Mouse (Mus musculus) liver, embryonic 14.5 days (tissue): ENCODE measurements around the gene Vcl. TPM values are rescaled to one million over a fixed set of nuclear protein-coding genes. Genes with fewer than 3 reads are reported as not detected.
A peak's percentile ranks its signal among the peaks of the same experiment; 100 is the strongest.

Experiments
- ATAC-seq: fragments of 200-750 bp; cut with Nextera tagmentation; 2 replicates; pipeline ENCODE4 v1.8.0; 2017; ENCODE audit warnings: moderate number of reproducible peaks, mild to moderate bottlenecking, moderate library complexity; ENCODE audit not compliant: insufficient read depth
- DNase-seq, 3 experiments: peaks; one replicate each; pipeline ENCODE4 v3.0.0-alpha.2; 2012 to 2013; ENCODE audit warnings: low read depth in 3 of 3, low spot score in 3 of 3
- H3K27ac ChIP-seq: fragments of 300-500 bp; sonication (generic); 2 replicates; pipeline ENCODE4 v1.5.1; 2014; ENCODE audit warnings: moderate library complexity, mild to moderate bottlenecking, control low read depth, inconsistent platforms
- H3K27me3 ChIP-seq: fragments of 300-500 bp; sonication (generic); 2 replicates; pipeline ENCODE4 v1.6.1; 2014; ENCODE audit warnings: mild to moderate bottlenecking, low read length, moderate library complexity; ENCODE audit not compliant: control insufficient read depth, insufficient read depth
- H3K36me3 ChIP-seq: fragments of 300-500 bp; sonication (generic); replicated peaks from 2 replicates; pipeline ENCODE4 v1.6.1; 2014; ENCODE audit warnings: low read depth; ENCODE audit not compliant: control insufficient read depth, insufficient read depth
- H3K4me1 ChIP-seq, 2 experiments: fragments of 200-500 bp in 1 of 2; fragments of 300-500 bp in 1 of 2; sonication (generic) in 1 of 2; replicated peaks; 2 replicates each; pipeline ENCODE4 v1.6.1; 2012 to 2014; ENCODE audit warnings: antibody characterized with exemption in 1 of 2, inconsistent platforms in 1 of 2, low read length in 1 of 2; ENCODE audit not compliant: control insufficient read depth in 2 of 2, insufficient read depth in 2 of 2
- H3K4me2 ChIP-seq: fragments of 300-500 bp; sonication (generic); 2 replicates; pipeline ENCODE4 v1.6.1; 2014; ENCODE audit warnings: low read depth, mild to moderate bottlenecking, control low read depth, moderate library complexity
- H3K4me3 ChIP-seq, 2 experiments: fragments of 200-500 bp in 1 of 2; fragments of 300-500 bp in 1 of 2; sonication (generic) in 1 of 2; 2 replicates each; pipeline ENCODE4 v1.5.1; 2012 to 2014; ENCODE audit warnings: low read depth in 2 of 2, low read length in 2 of 2, mild to moderate bottlenecking in 2 of 2, control low read depth in 1 of 2, inconsistent platforms in 1 of 2, moderate library complexity in 1 of 2; ENCODE audit not compliant: insufficient read depth in 1 of 2
- H3K9ac ChIP-seq: fragments of 300-500 bp; sonication (generic); replicated peaks from 2 replicates; pipeline ENCODE4 v1.6.1; 2014; ENCODE audit warnings: mild to moderate bottlenecking, control low read depth, moderate library complexity
- H3K9me3 ChIP-seq: fragments of 300-500 bp; sonication (generic); 2 replicates; pipeline ENCODE4 v1.6.1; 2016; ENCODE audit warnings: low read length, mixed read lengths; ENCODE audit not compliant: control insufficient read depth
- CTCF ChIP-seq: IDR thresholded peaks from 2 replicates; pipeline ENCODE4 v1.5.1; 2016; ENCODE audit warnings: antibody characterized with exemption, low read depth, control low read depth
- EP300 ChIP-seq: IDR thresholded peaks from 2 replicates; pipeline ENCODE4 v1.6.1; 2016; ENCODE audit warnings: antibody characterized with exemption, low read depth
- WGBS: fragments of 180-500 bp; shearing (Covaris S2); extraction: QIAGEN DNeasy Blood & Tissue Kit; methylation state at CpG from one replicate; pipeline ENCODE4 v1.1.7; 2014; ENCODE audit not compliant: insufficient replicate concordance; 5-methylcytosine and 5-hydroxymethylcytosine counted together
- polyA plus RNA-seq, 2 experiments: library from polyadenylated mRNA; depleted of rRNA in 1 of 2; stranded (reverse) in 1 of 2; unstranded in 1 of 2; fragments of >200 nt; fragmentation: Nextera tagmentation in 1 of 2; extraction: Ambion mirVana in 1 of 2; gene quantifications; 2 replicates each; pipeline versions ENCODE4 v1.2.1 to v1.2.3; 2012 to 2014

Vcl gene
- polyA plus RNA-seq, 2 experiments: 16.5 to 17.1 TPM

DNA sequence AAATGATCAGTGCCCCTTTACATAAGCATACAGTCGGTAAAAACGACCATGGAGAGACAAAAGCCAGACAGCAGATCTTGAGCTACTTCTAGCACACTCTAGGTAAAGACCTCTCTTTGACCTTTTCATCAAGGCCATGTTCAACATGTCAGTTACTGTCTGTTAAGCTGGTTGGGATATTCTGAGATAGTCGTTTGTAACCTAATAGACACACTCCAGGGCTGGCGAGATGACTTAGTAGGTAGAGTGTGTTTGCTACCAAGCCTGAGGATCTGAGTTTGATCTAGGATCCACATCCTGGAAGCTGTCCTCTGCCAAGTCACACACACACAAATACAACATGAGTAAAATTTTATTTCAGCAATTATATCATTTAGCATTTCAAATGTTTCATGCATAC is 110.4 kb downstream of the Vcl start:
- Histone ChIP-seq H3K36me3 (peaks cover 27% of the 10 kb centered on the region), H3K4me3 (no peak overlapping the region), H3K27me3 (no peaks in the 10 kb centered on the region), H3K4me1 (peaks cover 0 to 7% of the 10 kb centered on the region in 2 experiments; a peak in 1 of 4 replicates), H3K27ac (no peak overlapping the region; the same call in 1 of the 2 replicates), H3K4me2 (no peak overlapping the region), H3K9me3 (no peaks in the 10 kb centered on the region), H3K9ac (no peak overlapping the region)
- TF ChIP-seq CTCF: no peak
- no peak for TF ChIP-seq EP300
- DNase-seq (no peak), ATAC-seq (no peak)
- 72% methylated on average over 4 of the region's 4 CpGs for WGBS

DNA sequence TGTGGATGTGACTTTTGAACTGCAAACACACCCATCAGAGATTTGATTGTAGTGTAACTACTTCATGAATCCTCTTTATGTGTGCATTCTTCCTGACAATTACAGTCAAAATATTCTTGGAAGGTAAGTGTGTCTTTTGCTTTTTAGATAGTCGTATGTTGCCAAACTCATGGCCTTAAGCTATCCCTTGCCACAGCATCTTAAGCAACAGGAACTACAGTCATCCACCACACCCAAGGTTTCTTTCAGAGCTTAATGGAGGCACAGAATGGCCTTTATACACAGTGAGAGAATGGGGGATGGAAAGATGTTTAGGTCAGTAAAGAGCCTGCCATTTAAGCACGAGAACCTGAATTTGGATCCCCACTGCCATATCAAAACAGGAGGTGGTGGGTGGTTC is 118.6 kb downstream of the Vcl start:
- H3K4me3 ChIP-seq: no peak overlapping the region
- H3K36me3 ChIP-seq: no peaks in the 10 kb centered on the region
- WGBS: 67% methylated on average over 2 of the region's 2 CpGs
- no peak overlapping the region for H3K9ac ChIP-seq
- TF ChIP-seq EP300 (no peak), CTCF (no peak)
- no peaks in the 10 kb centered on the region for H3K27me3 ChIP-seq
- no peak overlapping the region for H3K27ac ChIP-seq
- no peak for ATAC-seq
- H3K4me2 ChIP-seq: no peak overlapping the region
- peaks cover 3% of the 10 kb centered on the region for H3K9me3 ChIP-seq
- H3K4me1 ChIP-seq: peaks cover 3 to 4% of the 10 kb centered on the region in 2 experiments; a peak in 3 of 4 replicates
- no peak for DNase-seq

DNA sequence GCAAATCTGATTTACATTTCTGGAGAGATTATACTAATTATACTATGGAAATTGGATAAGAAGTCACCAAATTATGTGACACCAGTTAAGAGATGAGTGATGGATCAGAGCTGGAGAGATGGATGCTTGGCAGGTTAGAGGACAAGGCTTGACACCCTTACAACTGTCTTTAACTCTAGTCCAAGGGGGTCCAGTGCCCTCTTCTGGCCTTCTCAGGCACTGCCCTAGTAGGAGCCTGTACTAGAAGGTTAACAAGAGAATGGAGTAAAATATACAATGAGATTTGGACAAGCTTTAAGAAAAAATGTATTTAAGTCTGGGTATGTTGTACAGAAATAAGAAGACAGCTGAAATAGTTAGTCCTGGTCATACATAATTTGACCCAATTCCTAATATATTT is 119.7 kb downstream of the Vcl start:
- H3K9me3 ChIP-seq: peaks cover 3% of the 10 kb centered on the region
- H3K36me3 ChIP-seq: no peaks in the 10 kb centered on the region
- H3K9ac ChIP-seq: no peak overlapping the region
- no peak for DNase-seq
- H3K4me3 ChIP-seq: no peak overlapping the region
- no peak overlapping the region for H3K4me2 ChIP-seq
- no peak overlapping the region for H3K27ac ChIP-seq
- peak; percentile 68 for TF ChIP-seq CTCF
- TF ChIP-seq EP300: no peak
- peaks cover 3 to 8% of the 10 kb centered on the region in 2 experiments for H3K4me1 ChIP-seq
- no peaks in the 10 kb centered on the region for H3K27me3 ChIP-seq
- no peak for ATAC-seq

DNA sequence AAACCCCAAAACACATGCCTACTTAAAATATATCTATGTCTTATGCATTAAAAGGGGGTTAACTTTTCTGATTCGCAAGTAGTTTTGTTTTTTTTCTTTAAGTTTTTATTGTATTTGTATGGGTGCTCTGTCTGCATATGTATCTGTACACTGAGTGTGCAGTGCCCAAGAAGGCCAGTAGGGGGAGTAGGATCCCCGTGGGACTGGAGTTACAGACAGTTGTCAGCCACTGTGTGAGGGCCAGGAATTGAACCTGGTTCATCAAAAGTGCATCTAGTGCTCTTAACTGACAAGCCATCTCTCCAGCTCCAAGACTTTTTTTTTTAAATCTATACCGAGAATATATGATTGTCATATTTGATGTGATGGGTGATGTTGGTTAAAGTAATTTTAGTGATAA is 121.5 kb downstream of the Vcl start:
- Histone ChIP-seq H3K9ac (no peak overlapping the region), H3K4me1 (peaks cover 3 to 8% of the 10 kb centered on the region in 2 experiments), H3K4me3 (peak overlapping the region in 1 of 2 experiments; percentile 97; a peak in 2 of 4 replicates), H3K36me3 (no peaks in the 10 kb centered on the region), H3K27ac (no peak overlapping the region), H3K9me3 (peaks cover 3% of the 10 kb centered on the region), H3K27me3 (no peaks in the 10 kb centered on the region), H3K4me2 (peak overlapping the region; percentile 84)
- TF ChIP-seq EP300: no peak
- peak; percentile 78 for TF ChIP-seq CTCF
- DNase-seq (peak; percentile 51 to 62 (median 52)), ATAC-seq (no peak)
- WGBS: 60% methylated on average over 3 of the region's 3 CpGs

DNA sequence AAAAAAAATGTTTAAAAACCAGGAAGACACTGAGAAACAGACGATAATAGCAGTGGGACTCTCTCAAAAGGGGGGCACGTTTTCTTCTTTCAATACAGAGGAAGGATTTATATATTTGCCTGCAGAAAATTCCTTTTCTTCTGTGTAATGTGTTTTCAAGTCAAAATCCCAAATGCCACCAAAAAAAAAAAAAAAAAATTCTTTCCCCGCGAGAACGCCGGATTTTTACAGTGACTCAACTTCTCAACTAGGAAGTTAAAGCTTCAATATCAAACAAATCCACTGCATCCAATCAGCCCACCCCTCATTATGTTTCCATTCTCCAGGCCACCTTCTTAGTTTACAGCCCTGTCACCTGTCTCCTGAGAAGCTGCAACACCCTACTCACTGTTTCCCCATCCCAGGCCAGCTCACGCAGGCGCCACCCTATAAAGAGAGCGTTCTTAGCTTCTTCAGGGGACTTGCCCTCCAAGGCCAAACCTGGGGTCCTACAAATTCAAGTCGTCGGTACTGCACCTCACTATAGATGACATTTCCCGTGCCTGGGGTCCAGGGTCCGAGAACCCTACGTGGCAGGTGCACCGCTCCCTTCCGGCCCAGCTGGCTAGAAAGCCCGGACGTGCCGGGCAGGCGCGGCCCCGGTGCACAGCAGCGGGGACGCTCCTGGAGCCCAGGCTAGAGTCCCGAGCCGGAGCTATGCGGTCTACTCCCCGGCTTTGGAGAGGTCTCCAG is 122.3 kb downstream of the Vcl start:
- WGBS: 6% methylated on average over 28 of the region's 28 CpGs
- ATAC-seq: peak; percentile 7; the same call in 1 of the 2 replicates
- peak overlapping the region; percentile 84 for H3K4me2 ChIP-seq

More for the DNA sequence above, 122.3 kb downstream of the Vcl start:
- Histone ChIP-seq H3K4me1 (peaks cover 3 to 8% of the 10 kb centered on the region in 2 experiments), H3K4me3 (peak overlapping the region; percentile 73 to 97), H3K9ac (peak overlapping the region; percentile 89), H3K9me3 (peaks cover 3% of the 10 kb centered on the region), H3K36me3 (no peaks in the 10 kb centered on the region), H3K27ac (peak overlapping the region; percentile 83), H3K27me3 (no peaks in the 10 kb centered on the region)
- DNase-seq: no peak
- TF ChIP-seq CTCF: no peak
- TF ChIP-seq EP300: no peak
